Mouse (Mus musculus) hindbrain, embryonic 10.5 days (tissue): ENCODE data around the gene Fam151a. TPM values are rescaled to one million over a fixed set of nuclear protein-coding genes. Genes with fewer than 3 reads are reported as not detected.
"Not testable (repeated sequence)": the region's sequence is repeated elsewhere in the genome, so short reads cannot be mapped to it uniquely, and the experiment has no call there.

Experiments used
- DNase-seq: peaks from one replicate; pipeline ENCODE4 v3.0.0-alpha.2; 2017; ENCODE audit warnings: low spot score
- H3K27ac ChIP-seq: fragments of 300-500 bp; sonication (generic); 2 replicates; pipeline ENCODE4 v1.5.1; 2016; ENCODE audit warnings: mild to moderate bottlenecking, moderate library complexity
- H3K27me3 ChIP-seq: fragments of 300-500 bp; sonication (generic); 2 replicates; pipeline ENCODE4 v1.6.1; 2016; ENCODE audit warnings: mild to moderate bottlenecking; ENCODE audit not compliant: poor library complexity, insufficient read depth, severe bottlenecking
- H3K36me3 ChIP-seq: fragments of 300-500 bp; sonication (generic); 2 replicates; pipeline ENCODE4 v1.6.1; 2016; ENCODE audit warnings: mild to moderate bottlenecking, moderate library complexity
- H3K4me1 ChIP-seq: fragments of 300-500 bp; sonication (generic); replicated peaks from 2 replicates; pipeline ENCODE4 v1.6.1; 2016; ENCODE audit warnings: mild to moderate bottlenecking
- H3K4me3 ChIP-seq: fragments of 300-500 bp; sonication (generic); 2 replicates; pipeline ENCODE4 v1.5.1; 2016; ENCODE audit warnings: mild to moderate bottlenecking, moderate library complexity
- H3K9me3 ChIP-seq: fragments of 300-500 bp; sonication (generic); 2 replicates; pipeline ENCODE4 v1.6.1; 2016; ENCODE audit warnings: mild to moderate bottlenecking, moderate library complexity
- WGBS: fragments of 180-500 bp; shearing (Covaris S2); methylation state at CpG from one replicate; pipeline ENCODE4 v1.1.7; 2016; 5-methylcytosine and 5-hydroxymethylcytosine counted together
- polyA plus RNA-seq: library from polyadenylated mRNA; unstranded; fragments of >200 nt; fragmentation: Nextera tagmentation; extraction: Ambion mirVana; gene quantifications from 2 replicates; pipeline ENCODE4 v1.2.1, GENCODE M21; 2016

Gene Fam151a
- polyA plus RNA-seq, 1 experiment from 2014 or later: not detected

DNA sequence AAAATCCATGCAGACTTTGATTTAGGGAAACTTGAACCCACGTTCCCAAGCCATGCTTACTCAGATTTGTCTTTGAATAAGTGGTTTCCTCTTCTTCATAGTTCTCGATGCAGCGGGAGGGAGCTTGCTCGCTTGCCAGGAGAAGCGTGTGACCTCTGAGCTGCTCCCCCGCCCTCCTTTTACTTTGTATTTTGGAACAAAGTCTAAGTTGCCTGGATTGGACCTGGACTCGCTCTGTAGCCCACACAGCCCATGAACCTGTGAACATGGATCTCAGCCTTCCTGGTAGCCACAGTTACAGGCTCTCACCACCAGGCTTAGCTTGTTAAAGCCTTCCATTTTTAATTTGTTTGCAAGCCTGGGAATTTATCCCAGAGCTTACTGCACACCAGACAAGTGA is 2.9 kb upstream of the Fam151a start, which contains the start of gene Mroh7:
TSS of gene Mroh7 (minus strand) at position 112 of the 400 bp plus-strand sequence.
- Histone ChIP-seq H3K36me3 (no peaks in the 10 kb centered on the region), H3K27ac (no peak within 1 kb of the TSS), H3K4me3 (no peak within 1 kb of the TSS), H3K4me1 (no peaks in the 10 kb centered on the region; the same call in 1 of the 2 replicates), H3K9me3 (no peaks in the 10 kb centered on the region), H3K27me3 (no peaks in the 10 kb centered on the region; the same call in 1 of the 2 replicates)
- WGBS: 89% methylated on average over 7 of the region's 7 CpGs
- DNase-seq: no peak

DNA sequence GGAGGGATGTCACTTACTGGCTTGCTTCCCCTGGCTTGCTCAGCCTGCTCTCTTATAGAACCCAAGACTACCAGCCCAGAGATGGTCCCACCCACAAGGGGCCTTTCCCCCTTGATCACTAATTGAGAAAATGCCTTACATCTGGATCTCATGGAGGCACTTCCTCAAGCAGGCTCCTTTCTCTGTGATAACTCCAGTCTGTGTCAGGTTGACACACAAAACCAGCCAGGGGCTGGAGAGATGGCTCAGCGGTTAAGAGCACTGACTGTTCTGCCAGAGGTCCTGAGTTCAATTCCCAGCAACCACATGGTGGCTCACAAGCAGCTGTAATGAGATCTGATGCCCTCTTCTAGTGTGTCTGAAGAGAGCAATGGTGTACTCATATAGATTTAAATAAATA is 3.2 kb downstream of the Fam151a start:
- H3K4me3 ChIP-seq, H3K4me1 ChIP-seq, H3K27me3 ChIP-seq, DNase-seq, H3K9me3 ChIP-seq, H3K27ac ChIP-seq, H3K36me3 ChIP-seq: not testable (repeated sequence)
- 84% methylated on average over 1 of the region's 1 CpGs for WGBS

DNA sequence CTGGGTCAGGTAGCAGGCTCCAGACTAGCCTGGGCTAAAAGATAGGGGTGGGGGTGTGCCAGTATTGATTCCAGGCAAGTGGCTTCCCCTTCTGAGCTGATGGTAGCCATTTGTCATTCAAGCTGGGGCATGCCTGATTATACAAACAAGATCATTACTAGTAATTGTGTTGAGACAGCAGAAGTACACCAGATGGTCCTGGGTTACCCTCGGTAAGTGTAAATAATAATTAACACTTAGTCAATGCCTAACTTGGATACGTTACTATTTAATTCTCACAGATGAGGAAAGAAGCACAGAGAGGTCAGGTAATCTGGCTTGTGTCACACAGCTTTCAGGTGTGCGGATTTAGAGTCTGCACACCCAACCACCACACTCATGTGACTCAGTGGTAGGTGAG is 4.2 kb downstream of the Fam151a start:
- Histone ChIP-seq H3K27ac (no peak overlapping the region), H3K4me3 (no peak overlapping the region), H3K4me1 (no peaks in the 10 kb centered on the region), H3K27me3 (no peaks in the 10 kb centered on the region; the same call in 1 of the 2 replicates), H3K36me3 (no peaks in the 10 kb centered on the region), H3K9me3 (no peaks in the 10 kb centered on the region)
- WGBS: 84% methylated on average over 3 of the region's 3 CpGs
- DNase-seq: no peak

DNA sequence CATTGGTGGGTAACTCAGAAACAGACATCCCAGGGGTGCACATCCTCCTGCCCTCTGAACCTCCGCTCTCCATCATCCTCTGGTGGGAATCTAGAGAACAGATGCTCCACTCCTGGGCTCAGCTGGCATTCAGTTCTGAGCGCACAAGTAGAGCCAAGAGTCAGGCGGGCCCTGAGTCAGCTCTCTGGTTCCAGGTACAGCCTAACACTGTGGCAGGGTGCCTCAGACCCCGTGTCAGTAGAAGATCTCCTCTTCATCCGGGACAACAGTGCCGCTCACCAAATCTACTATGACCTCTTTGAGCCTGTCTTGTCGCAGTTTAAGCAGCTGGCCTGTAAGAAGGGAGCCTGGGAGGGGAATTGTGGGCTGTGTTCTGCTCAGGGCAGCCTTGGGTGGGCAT is 12.2 kb downstream of the Fam151a start:
- Histone ChIP-seq H3K4me3 (no peak overlapping the region), H3K36me3 (no peaks in the 10 kb centered on the region), H3K4me1 (peaks cover 46% of the 10 kb centered on the region), H3K9me3 (no peaks in the 10 kb centered on the region), H3K27me3 (no peaks in the 10 kb centered on the region), H3K27ac (no peak overlapping the region)
- DNase-seq: no peak
- WGBS: 82% methylated on average over 7 of the region's 7 CpGs

DNA sequence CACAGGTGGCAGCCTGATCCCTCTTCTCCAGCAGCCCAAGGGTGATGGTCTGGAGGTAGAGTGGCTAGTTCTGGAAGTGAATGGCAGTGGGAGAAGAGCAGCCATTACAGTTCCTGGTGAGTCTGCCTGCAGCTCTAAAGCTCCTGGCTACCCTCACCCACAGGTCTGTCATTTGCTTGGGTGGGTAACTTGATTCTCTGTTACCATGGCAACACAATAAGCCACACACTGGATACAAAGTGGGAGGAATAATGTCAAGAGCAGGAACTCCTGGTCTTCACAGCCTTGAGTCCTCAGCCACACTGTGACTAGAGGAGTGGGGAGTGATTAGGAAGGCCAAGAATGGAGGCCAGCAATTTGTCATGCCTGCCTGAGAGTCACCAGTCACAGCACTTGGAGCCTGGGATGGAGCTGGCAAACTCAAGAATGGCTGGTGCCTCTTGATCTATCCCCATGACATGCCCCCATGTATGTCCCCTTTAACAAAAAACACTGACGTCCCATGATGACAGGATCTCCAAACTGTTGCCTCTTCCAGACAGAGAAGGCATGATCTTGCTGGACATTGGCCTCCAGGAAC is 13.4 kb downstream of the Fam151a start:
- H3K9me3 ChIP-seq: no peaks in the 10 kb centered on the region
- H3K4me3 ChIP-seq: no peak overlapping the region
- 89% methylated on average over 1 of the region's 1 CpGs for WGBS
- H3K36me3 ChIP-seq: no peaks in the 10 kb centered on the region
- H3K27me3 ChIP-seq: no peaks in the 10 kb centered on the region
- no peak overlapping the region for H3K27ac ChIP-seq
- DNase-seq: no peak
- peaks cover 46% of the 10 kb centered on the region for H3K4me1 ChIP-seq

DNA sequence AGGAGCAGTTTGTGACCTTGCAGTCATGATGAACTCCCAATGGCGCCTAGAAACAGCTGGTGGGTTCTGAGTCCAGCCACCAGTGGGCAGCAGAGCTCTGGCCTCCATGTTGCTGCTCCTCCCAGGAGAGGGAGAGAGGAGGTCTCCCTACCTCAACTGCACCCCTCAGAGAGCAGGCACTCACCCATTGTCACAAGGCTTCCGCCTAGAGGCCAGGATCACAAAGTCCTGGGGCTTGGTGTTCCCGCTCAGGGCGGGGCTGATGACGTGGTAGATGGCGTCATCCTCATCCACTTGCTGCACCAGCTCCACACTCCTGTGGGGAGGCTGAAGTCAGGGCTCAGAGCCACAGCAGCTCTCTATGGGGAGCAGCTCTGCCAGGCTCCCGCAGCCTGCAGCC is 16.0 kb downstream of the Fam151a start:
- H3K4me1 ChIP-seq: peaks cover 46% of the 10 kb centered on the region
- H3K27ac ChIP-seq: peak overlapping the region; percentile 85
- no peaks in the 10 kb centered on the region for H3K27me3 ChIP-seq
- WGBS: 5% methylated on average over 7 of the region's 7 CpGs
- peak; percentile 84 for DNase-seq
- peak overlapping the region; percentile 34 for H3K4me3 ChIP-seq
- no peaks in the 10 kb centered on the region for H3K36me3 ChIP-seq
- no peaks in the 10 kb centered on the region for H3K9me3 ChIP-seq

DNA sequence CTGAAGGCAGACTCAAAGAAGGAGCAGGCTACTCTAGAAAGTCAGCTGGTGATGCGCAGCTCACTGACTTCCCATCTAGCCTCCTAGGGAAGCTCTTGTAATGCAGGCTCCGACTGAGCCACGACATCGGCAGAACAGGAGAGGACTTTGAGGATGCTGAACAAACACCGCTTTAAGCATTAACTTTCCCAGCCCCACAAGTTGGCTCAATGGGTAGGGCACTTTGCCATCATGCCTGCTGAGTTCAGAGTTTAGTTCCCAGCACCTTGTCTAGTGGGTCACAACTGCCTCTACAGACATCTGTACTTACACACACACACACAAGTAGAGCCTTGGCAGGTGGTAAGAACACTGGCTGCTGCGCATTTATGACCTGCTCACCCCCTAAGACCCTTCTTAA is 18.0 kb downstream of the Fam151a start:
- H3K36me3 ChIP-seq: no peaks in the 10 kb centered on the region
- H3K9me3 ChIP-seq: no peaks in the 10 kb centered on the region
- no peak for DNase-seq
- H3K4me3 ChIP-seq: no peak overlapping the region
- no peak overlapping the region for H3K27ac ChIP-seq
- H3K4me1 ChIP-seq: peaks cover 36% of the 10 kb centered on the region
- WGBS: 92% methylated on average over 6 of the region's 6 CpGs
- H3K27me3 ChIP-seq: no peaks in the 10 kb centered on the region

DNA sequence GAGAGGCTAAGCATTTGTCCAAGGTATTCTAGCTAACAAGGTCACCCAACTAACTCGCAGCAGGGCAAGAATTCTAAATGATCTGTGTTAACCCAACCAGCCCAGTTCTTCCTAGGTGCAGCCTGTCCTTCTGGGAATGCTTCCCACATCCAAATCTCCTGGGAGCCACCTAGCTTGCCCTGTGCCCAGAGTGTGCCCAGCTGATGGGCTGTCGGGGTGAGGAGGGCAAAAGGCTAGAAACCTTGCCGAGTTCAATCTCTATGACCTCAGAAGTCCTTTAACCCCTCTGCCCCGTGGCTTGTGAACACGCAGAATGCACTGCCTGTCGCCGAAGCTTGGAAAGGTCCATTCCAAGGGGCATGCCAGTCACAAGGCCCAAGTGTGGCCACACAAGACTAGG is 30.5 kb downstream of the Fam151a start:
- no peak for DNase-seq
- no peak overlapping the region for H3K4me3 ChIP-seq
- no peaks in the 10 kb centered on the region for H3K36me3 ChIP-seq
- H3K27me3 ChIP-seq: 0 out of 2 replicates have a peak, but pooled peaks cover 6% of the 10 kb centered on the region
- 62% methylated on average over 7 of the region's 7 CpGs for WGBS
- H3K9me3 ChIP-seq: no peaks in the 10 kb centered on the region
- peak overlapping the region; percentile 64; the same call in 1 of the 2 replicates for H3K27ac ChIP-seq
- peaks cover 18% of the 10 kb centered on the region for H3K4me1 ChIP-seq

DNA sequence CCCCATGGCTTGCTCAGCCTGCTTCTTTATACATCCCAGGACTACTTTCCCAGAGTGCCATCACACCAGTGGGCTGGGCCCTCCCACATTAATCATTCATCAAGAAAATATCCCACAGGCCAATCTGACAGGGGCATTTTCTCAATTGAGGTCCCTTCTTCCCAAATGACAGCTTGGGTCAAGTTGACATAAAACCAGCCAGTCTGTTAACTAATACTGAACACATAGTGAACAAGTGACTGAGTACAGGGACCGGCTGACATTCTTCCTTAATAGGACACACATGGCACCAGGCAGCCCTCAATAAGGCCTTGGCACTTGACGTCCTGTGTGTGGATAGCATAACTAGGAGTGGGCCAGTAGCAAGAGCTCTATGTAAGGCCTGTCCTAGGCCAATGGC is 35.6 kb downstream of the Fam151a start:
- H3K4me1 ChIP-seq: peaks cover 3% of the 10 kb centered on the region
- no peak overlapping the region for H3K27ac ChIP-seq
- 62% methylated on average over 2 of the region's 2 CpGs for WGBS

DNA sequence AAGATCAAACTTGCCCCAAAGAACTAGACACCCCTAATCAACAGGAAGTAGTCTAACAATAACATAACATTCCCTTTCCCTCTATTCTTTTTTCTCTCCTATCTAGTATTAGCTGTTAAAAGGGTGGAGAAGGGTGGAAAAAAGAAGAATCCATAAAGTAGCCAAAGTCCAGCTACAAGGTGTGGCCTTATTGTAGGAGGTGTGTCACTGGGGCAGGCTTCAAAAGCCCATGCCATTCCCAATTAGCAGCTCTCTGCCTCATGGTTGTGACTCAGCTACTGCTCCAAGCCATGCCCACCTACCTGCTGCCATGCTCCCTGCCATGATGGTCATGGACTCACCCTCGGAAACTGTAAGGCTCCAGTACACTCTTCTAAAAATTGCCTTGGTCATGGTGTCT is 38.9 kb downstream of the Fam151a start:
- DNase-seq: no peak
- no peaks in the 10 kb centered on the region for H3K27me3 ChIP-seq
- H3K9me3 ChIP-seq: no peaks in the 10 kb centered on the region
- WGBS: 96% methylated on average over 1 of the region's 1 CpGs
- peaks cover 14% of the 10 kb centered on the region for H3K4me1 ChIP-seq
- no peak overlapping the region for H3K27ac ChIP-seq
- H3K36me3 ChIP-seq: no peaks in the 10 kb centered on the region
- H3K4me3 ChIP-seq: no peak overlapping the region

More for the DNA sequence above, 35.6 kb downstream of the Fam151a start:
- no peak for DNase-seq
- Histone ChIP-seq H3K4me3 (no peak overlapping the region), H3K27me3 (no peaks in the 10 kb centered on the region), H3K36me3 (no peaks in the 10 kb centered on the region), H3K9me3 (no peaks in the 10 kb centered on the region)

DNA sequence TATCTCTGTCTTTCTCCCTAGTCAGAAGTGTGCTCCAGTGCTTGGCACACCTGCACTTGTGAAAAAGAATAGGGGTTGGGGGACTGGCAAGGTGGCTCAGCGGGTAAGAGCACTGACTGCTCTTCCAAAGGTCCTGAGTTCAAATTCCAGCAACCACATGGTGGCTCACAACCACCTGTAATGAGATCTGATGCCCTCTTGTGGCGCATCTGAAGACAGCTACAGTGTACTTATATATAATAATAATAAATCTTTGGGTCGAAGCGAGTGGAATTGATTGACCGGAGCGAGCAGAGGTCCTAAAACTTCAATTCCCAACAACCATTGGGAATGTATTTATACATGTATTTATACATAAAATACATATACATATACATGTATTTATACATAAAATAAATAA is 42.1 kb downstream of the Fam151a start:
- 85% methylated on average over 6 of the region's 6 CpGs for WGBS

DNA sequence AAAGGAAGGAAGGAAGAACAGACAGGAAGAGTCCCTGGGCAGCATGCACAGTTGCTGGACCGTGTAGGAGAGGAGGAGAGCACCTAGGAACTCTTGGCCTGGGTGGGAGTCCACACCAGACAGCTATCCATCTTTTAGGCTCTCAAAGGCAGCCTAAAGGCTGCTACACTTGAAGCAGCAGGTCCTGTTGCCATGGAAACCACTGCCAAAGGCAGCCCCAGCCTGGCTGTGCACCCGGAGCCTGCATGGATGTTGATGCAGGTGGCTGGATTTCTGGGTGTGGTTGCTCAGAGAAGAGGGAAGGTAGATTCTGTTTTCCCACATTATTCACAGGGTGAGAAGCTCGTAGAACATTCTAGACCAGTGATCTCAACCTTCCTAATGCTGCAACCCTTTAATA is 43.3 kb downstream of the Fam151a start:
- H3K27ac ChIP-seq: peak overlapping the region; percentile 53; the same call in 1 of the 2 replicates

More for the DNA sequence above, 42.1 kb downstream of the Fam151a start:
- not testable (repeated sequence) for DNase-seq, H3K27ac ChIP-seq, H3K36me3 ChIP-seq, H3K9me3 ChIP-seq, H3K4me3 ChIP-seq, H3K27me3 ChIP-seq
- peaks cover 46% of the 10 kb centered on the region for H3K4me1 ChIP-seq

DNA sequence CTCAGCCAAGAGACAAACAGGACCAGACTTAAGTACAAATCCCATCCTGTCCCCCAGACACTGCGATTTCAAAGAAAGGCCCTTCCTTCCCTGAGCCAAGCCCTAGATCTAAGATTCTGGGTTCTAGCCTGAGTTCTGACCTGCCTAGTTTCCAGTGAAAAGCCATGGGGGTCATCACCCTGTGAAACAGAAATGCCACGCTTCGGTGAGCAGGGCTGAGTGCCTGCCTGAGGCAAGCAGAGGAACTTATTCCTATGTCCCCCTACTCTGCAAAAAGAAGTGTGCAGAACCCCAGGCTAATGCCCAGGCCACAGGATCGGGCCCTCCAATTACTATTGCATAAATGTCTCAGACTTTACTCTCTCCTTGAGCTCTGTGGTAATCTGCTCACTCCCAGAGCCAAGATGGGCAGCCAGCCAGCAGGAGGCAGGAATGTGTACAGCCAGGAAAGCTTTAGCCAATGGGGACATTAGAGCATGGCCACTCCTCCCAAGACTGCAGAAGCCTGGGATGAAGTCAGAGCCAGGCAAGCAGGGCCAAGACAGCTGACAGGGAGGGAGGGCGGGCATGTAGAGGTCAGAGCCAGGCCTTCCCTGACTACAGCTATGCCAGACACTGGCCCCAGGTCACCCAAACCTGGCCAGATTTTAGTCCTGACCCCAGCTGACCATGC is 44.6 kb downstream of the Fam151a start:
- Histone ChIP-seq H3K27me3 (0 out of 2 replicates have a peak, but pooled peaks cover 10% of the 10 kb centered on the region), H3K4me1 (peaks cover 62% of the 10 kb centered on the region)

More for the DNA sequence above, 43.3 kb downstream of the Fam151a start:
- H3K4me3 ChIP-seq: no peak overlapping the region
- 29% methylated on average over 3 of the region's 3 CpGs for WGBS
- peak; percentile 67 for DNase-seq
- H3K4me1 ChIP-seq: peaks cover 55% of the 10 kb centered on the region
- no peaks in the 10 kb centered on the region for H3K36me3 ChIP-seq
- H3K27me3 ChIP-seq: 0 out of 2 replicates have a peak, but pooled peaks cover 10% of the 10 kb centered on the region
- H3K9me3 ChIP-seq: no peaks in the 10 kb centered on the region

More for the DNA sequence above, 44.6 kb downstream of the Fam151a start:
- 33% methylated on average over 5 of the region's 5 CpGs for WGBS
- no peaks in the 10 kb centered on the region for H3K36me3 ChIP-seq
- DNase-seq: peak; percentile 76
- peak overlapping the region; percentile 81 for H3K27ac ChIP-seq
- H3K4me3 ChIP-seq: no peak overlapping the region
- H3K9me3 ChIP-seq: no peaks in the 10 kb centered on the region
